Mouse (Mus musculus) cerebellum, adult 18-20 months (tissue): ENCODE data around the gene Gm20388.

Experiments
- DNase-seq, 2 experiments: peaks; one replicate each; pipeline ENCODE4 v3.0.0; 2021

Gene Gm20388

DNA sequence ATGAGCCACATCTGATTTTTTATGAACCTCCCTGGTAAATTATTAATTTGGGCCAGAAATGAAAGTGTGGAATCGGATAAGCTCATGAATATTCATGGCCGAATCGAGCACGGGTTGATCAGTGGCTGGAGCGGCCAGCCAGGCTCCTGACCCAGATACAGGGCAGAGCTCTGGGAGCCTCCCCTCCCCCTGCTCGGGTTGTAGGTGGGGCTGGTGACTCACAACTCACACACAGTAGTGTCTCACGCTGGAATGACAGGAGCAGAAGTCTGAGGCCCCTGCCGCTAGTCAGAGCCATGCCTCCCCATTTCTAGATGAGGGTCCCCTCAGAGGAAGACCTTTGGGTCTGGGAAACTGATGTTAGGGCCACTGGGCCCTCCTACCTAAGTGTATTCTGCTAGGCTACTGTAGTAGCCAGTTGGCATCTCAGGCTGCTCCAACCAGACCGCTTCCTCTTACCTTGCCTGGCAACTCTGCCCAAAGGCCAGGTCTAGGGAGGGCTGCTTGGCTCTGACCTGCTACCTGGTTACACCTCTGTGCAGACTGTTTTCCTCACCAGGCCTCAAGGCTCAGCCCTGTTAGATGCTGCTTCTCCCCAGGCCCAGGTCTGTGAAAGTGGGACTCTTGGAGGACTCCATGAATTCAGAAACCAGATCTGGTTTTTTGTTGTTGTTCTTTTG is 588.4 kb downstream of the Gm20388 start:
- DNase-seq: peak; percentile 81 to 91

DNA sequence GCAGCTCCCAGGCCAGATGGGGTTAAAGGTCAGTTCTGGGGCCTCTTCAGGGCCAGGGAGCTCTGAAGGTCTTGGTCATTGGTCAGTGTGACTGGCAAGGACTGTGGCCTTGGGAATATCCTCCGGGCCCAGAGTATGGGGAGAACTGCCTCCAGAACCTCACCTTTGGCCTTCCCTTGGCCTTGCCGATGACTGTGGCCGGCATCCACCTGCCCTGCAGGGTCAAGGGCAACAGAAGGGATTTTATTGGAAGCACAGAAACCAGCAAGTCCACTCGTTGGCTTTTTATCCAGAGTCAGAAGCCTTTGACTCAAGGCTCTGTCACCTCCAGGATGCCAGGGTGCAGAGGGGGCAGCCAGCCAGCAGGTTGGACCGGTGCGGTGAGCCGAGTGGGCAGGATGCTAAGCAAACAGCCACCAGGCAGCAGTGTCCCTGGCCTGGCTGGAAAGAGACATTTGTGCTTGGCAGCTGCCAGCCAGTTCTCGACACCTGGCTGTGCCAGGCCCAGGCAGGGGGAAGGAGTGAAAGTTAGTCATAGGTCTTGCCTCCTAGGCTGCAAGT is 590.1 kb downstream of the Gm20388 start:
- peak; percentile 65 to 68 for DNase-seq

DNA sequence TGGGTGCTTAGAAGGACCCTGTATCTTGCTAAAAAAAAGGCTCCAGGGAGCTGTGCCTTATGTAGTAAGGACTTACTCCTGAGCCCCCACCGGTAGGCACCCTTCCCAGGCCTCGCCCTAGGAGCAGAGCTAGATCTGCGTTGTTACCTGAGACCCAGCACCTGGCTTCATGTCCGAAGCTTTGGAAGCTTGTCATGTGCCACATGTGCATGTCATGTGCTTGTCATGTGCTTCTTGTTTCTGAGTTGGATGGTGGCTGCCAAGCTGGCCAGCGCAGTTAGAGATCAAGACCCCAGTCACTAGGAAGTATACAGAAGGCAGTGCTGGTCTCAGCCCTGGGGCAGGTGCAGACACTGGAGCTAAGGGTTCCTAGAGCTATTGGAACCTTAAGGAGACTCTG is 590.8 kb downstream of the Gm20388 start:
- DNase-seq: no peak

DNA sequence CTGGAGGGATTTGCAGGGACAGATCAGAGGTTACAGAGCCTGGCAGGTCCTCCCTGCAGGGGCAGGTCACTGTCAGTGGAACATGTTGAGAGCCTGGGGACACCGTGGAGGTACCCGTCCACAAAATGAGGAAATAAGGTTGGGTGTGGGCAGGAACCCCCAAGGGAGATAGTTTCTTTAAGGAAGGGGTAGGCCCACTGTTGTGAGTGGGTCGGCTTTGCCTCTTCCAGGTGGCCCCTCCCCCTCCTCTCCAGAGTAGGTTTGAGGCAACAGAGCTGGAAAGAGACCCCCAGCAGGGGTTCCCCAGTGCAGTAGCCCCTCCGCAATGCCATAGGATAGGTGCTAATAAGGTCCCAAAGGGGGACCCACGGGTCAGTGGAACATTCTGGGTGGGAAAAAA is 591.8 kb downstream of the Gm20388 start:
- no peak for DNase-seq

DNA sequence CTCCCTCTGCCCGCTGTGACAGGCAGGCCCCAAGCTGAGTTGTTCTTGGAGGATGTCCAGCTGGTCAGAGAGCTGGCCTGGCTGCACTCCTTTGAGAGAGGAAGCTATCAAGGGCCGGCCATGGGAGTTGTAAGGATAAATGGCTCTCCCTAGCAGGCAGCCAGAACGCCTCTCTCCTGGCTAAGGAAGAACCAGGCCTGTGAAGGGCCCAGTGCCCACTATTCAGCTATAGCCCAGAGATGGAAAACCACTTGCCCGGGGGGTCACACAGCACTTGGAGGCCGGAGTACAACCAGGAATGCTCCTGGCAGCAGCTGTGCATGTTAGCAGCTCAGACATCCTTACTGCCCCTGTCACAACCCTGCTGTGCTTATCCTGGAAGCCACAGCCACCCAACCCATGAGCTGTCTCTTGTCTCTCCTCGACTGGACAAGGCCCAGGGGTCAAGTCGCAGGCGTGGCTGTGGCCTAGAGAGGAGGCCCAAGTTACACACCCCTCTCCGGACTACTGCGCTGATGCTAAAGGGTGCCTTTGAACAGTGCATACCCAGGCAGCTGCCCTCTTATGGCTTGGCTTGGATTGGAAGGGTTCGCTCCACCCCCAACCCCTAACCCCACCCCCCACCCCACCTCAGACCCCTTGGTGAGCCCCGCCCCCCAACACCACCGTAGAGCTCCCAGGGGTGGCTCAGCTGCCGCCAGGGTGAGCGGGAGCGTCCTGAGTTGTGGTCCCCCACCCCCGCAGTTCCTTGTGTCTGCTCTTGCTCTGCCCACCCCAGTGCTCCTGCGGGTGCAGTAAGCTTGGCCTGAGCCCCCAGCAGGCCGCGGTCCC is 593.8 kb downstream of the Gm20388 start:
- peak; percentile 81 to 87 for DNase-seq

DNA sequence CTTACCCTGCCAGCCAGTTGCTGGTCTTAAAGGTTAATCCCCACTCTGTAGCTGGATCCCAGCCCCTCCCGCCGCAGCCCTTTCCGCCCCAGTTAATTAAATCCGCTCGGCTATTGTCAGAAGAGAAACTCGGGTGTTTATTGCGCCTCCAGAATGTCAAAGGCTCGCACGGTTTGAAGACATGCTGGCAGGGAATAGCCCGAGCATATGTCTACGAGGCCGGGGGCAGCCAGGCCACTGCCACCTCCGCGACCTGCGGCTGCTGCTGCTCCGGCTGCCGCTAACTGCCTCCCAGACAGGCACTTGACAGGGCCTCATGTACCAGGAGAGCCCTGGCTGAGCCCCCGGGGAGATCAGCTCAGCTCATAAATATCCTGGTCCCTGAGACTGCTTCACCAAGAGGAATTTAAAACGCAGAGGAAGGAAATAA is 594.5 kb downstream of the Gm20388 start:
- peak; percentile 82 to 85 for DNase-seq

DNA sequence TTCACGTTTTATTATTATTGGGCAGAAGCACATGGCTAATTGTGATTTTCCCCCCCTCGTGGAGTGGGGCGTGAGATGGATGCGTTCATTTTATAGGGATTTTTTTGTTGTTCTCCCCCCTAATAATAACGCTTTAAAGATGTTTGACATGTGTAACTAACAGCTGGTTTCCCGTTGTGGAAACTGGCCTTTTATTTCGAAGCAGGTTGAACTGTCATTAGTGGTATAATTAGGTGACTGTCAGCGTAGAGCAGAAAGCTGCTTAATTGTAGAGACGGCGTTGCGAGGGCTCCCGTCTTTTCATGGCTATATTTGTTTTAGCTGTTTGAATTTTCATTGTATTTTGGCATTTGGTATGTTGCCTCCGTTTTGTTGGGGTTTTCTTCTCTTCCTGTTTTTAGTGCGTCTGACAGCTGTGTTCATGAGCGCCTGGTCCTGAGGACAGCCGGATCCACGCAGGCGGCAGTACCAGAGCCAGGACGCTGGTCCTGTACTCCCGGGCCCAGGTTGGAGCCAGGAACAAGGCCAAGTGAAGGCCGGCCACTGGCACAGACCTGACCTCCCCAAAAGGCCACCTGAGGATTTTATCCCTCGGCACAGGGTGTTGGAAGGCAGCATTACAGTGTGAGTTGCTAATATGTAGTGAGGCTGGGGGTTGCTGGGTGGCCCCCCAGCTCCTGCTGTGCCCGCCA is 595.1 kb downstream of the Gm20388 start:
- DNase-seq: peak; percentile 60 to 62

DNA sequence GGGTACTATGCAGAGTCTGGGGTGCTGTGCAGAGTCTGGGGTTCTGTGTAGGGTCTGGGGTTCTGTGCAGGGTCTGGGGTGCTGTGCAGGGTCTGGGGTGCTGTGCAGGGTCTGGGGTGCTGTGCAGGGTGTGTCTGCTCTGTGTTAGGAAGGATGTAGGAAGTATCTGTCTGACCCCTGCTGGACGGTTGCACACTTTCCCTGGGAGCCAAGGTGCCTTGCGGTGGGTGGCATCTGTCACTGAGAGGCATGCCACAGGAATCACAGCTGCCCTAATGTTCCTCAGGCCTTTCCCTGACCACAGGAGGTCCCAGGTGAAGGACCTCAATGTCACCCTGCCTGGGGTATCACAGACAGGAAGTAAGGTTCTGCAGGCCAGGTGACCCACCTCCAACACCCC is 595.9 kb downstream of the Gm20388 start:
- no peak for DNase-seq

DNA sequence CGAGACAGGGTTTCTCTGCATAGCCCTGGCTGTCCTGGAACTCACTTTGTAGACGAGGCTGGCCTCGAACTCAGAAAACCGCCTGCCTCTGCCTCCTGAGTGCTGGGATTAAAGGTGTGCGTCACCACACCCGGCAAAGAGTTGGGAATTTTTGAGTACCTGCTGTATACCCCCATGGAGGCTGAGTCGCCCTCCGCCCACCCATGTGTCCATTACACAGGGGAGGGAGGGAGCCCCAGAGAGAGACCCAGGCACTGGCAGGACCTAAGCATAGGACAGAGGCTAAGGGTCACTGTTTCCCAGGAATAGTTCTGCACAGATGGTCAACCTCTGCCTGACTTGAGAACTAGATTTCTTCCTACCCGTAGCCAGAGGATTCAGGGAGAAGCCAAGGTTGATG is 596.6 kb downstream of the Gm20388 start:
- no peak for DNase-seq

DNA sequence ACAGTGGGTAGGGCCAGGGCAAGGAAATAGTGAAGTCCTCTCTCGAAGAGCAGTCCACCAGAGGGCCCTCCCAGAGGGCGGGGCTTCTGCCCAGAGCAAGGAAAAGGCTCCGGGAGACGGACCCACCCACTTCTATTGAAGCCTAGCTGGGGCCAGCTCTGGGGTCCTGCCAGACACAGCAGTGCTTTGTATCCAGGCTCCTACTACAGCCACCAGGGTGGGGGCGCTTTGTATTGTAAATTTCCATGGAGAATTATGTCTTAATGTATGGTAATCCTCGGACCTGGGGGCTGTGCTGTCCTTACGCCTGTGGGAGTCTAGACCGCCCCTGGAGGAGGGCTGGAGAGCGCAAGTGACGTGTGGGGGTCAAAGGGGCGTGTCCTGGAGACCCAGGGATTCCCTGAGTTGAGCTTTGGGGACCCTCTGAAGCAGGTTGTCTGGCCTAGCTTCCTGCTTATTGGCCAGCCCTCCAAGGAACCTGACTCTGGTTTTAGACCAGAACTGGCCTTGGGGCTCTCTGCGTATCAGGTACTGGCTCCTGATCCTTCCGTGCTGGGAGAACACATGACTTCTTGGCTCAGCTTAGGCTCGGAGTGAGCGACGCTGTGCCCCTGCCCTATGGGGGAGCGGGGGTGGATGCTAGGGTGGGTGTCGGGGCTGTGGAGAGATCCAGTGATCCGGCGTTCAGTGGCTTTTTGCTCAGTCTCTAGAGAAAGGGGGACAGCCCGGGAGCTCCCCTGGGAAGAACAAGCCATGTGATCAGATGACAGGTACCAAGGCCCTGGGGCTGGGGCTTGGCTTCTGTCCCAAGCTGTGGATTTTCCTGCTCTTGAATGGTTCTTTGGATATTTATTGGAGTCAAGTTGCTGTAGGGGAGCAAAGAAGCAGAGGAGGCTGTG is 598.7 kb downstream of the Gm20388 start:
- no peak for DNase-seq

DNA sequence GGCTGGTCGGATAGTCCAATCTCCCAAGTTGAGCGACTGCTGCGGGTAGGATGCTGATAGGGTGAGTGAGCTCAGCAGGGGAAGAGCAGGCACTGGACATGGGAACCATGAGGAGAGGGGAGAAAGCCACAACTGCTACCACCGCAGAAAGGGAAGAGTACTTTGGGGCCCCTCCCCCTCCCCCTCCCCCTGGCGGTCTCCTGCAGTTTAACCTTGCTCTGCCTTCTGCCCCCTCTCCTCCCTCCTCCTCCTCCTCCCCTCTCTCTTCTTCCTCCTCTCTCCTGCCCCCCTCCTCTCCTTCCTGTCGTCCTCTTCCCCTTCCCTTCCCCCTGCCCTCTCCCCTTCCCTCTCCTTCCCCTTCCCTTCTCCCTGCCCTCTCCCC is 599.4 kb downstream of the Gm20388 start:
- no peak for DNase-seq

DNA sequence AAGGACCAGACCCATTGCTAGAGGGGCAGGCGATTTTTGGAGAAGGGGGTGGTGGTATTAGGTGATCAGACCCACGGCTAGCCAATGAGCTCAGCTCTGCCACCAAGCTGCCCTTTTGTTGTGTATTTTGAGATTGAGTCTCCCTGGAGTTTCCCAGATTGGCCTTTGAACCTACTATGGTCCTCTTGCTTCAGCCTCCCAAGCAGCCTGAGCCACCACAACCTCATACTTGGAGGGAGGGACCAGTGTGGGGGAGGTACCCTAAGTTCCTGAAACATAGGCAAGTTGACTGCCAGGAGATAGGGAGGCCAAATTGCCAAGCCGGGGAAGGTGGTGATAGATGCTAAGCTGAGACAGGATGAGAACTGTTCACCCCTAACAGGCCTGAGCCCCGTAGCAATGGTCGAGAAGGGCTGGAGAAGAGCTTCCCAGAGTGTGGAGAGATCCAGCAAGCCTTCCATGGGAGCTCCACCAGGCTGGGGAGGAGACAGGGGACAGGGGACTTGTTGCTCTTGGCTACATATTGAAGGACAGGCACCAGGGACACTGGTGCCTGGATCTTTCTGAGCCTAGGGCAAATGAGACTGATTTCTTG is 600.3 kb downstream of the Gm20388 start:
- no peak for DNase-seq

DNA sequence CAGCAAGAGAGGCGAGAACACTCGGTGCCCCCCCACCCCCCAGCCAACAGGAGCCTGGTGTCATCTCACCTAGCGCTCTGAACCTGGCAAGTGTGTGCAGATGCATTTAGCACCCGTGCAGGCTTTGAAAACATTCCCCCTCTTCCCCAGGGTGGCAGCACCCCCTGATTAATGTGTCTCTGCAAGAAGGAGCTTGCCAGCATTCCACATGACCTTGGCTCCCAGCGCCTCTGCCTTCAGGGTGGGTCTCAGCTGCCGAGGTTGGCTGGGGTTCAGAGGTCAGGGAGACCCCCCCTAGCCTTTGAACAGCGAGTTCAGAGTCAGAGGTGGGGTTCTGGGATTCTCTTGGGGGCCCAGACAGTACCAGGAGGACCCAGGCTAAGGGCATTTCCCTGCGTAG is 601.1 kb downstream of the Gm20388 start:
- no peak for DNase-seq

DNA sequence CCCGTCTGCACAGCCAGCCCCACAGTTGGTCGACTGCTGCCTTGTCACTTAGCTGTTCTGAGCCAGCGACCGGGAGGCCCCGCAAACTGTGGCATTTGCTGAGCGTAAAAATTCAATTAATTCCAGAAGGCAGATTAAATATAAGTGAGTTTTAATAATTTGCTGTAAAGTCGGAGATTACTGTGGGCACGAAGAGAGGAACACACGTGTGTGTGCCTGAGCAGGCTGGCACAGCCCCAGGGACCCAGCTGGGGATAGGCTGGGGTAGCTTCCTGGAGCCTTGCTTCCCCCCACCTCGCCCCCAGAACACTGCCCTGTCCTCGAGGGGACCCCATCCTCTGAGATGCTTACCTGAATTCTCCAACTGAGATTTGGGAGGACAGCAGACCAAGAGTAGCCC is 601.7 kb downstream of the Gm20388 start:
- no peak for DNase-seq

DNA sequence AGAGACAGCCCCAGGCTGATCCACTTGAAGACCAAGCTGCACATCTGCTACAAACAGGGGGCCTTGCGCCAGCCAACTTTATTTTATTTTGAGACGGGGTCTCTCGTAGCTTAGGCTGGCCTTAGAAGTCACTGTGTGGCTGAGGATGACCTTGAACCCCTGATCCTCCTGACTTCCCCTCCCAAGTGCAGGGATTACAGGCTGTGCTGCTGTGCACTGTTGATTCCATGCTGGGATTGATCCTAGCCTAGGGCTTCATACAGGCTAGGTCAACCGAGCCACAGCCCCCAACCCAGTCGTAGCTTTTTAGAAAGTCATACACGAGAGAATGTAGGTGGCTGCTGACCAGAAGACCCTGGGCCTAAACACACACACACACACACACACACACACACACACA is 602.5 kb downstream of the Gm20388 start:
- no peak for DNase-seq

DNA sequence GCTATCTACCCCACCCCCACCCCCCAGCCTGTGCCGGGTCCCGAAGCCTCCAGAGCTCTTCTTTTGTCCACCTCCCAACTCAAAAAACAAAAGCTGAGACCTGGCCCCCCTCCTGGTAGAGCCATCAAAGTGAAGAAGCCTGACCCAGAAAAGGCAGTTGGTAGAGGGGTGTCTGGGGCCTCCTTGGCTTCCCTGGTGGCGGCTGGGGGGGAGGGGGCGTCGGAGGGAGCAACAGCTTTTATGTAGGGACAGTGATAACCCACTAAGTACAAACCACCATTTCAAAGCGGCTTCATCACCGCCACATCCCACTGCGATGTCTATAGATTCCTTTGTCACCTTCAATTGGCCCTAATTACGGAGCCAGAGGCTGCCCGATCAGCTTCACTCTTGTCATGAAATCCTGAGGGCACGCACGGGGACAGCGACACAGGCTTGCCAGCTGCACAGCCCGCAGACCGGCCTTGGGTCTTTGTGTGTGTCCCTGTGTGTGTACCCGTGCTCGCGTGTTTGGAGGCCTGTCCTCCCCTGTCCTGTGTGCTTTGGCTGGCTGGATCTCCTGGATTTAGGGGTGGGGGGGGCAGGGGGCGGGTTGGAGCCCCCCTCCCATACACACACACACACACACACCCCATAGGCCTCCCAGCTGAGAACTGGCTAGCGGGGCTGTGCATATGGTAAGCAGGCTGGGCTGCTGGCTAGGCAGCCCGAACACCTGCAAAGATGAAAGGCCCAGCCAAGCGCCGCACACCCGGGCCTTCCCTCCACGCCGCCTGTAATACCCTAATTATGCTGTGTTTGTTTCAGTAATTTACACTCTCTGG is 603.2 kb downstream of the Gm20388 start:
- peak; percentile 56 to 63 for DNase-seq

DNA sequence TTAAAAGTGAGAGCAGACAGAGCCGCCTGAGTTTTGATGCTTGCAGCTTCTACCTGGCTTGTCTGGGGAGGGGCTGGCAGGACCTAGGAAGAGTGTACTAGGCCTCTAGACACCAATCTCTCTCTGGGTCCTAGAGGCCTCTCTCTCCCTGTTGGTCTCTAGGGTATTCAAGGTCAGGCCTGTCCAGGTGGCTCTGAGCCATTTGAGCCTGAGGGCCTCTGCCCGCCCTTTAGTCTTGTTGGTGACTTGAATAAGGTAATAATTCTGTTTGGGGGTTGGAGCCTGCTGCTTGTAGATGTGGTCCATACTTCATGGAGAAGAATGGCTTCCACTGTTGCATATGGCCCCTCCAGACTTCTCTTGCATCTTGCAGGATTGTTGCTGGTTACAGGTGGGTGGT is 604.6 kb downstream of the Gm20388 start:
- no peak for DNase-seq

DNA sequence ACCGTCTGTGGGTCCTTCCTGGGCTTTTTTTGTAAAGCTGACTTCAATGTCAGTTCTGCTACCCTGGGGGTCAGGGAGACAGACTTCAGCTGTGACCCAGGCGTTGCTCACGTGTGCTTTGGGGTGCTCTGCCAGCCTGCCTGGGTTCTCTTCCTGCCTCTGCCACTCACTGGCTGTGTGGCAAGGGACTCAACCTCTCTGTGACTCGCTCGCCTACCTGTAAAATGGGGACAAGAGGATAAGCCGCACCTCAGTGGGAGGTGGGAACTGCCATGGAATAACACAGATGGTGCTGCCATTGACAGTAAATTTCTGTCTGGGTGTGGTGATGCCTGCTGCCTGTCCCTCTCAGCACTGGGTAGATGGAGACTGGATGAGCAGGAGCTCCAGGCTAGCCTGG is 605.0 kb downstream of the Gm20388 start:
- DNase-seq: no peak

DNA sequence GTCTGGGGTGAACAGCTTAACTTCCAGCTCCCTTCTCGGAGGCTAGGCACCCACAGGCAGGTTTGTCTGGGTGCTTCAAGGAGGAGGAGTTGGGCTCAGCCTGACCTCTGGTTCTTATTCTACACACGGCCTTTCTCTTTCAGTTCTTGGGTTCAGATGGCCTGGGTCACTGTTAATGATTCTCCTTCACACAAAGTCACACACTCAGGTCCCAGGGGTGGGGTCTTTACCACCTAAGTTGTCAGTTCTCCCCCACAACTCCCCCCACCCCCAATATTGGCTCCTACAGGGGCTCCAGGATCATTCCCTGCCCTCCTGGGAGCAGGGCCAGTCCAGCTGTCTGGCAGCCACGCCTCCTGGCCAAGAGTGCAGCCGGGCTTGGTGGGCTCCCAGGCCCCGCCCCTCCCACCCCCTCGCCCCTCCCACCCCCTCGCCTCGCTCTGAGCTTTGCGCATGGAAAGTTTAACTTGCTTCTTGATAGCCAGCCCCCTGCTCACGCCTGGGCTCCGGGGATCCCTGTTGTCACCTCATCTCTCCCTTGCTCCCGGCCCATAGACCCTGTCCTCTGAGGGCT is 605.6 kb downstream of the Gm20388 start:
- DNase-seq: no peak

DNA sequence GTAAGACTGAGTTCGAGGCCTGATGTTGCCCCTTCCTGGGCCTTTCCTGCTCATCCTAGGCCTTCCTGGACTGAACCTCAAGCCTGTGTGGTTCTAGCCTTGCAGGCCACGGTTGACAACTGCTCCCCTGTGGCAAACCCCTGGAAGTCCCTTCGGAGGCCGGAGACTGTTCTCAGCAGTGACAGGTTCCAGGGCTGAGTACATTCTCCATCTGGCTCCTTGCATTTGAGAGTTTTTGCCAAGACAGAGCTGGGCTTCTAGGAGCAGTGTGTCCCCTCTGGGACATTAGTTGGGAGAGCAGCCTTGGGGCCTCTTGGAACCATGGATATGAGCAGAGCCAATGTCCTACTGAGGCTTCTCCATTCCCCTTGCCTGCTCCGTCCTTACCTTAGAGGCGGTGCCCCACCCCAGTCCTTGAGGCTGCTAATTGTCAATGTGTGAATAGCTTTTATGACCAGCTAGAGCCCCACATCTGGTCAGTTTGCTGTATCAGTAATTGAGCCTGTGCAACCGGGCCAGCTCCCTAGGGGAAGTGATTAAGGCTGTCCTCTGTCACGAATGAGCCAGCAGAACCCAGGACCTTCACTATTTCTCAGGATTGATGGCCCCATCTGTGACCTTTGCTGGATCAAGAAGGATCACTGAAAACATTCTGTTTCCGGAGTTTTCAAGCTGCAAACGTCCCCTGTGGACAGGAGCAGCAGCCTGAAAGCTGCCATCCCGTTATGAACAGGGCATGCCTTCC is 607.2 kb downstream of the Gm20388 start:
- DNase-seq: no peak
